Mouse (Mus musculus) bone marrow, adult 2 months (tissue): ENCODE data around the gene Slc13a1. TPM values are rescaled to one million over a fixed set of nuclear protein-coding genes. Genes with fewer than 3 reads are reported as not detected.

ENCODE experiments used
- H3K27ac ChIP-seq: fragments of 200-500 bp; 2 replicates; pipeline ENCODE4 v1.5.1; 2012; ENCODE audit warnings: low read depth, mild to moderate bottlenecking, control low read depth, inconsistent platforms, low read length; ENCODE audit not compliant: control insufficient read depth, poor library complexity, insufficient read depth
- H3K4me1 ChIP-seq: fragments of 200-500 bp; 2 replicates; pipeline ENCODE4 v1.6.1; 2011; ENCODE audit warnings: low read length; ENCODE audit not compliant: control insufficient read depth, insufficient read depth
- H3K4me3 ChIP-seq: fragments of 200-500 bp; replicated peaks from 2 replicates; pipeline ENCODE3; 2011; ENCODE audit warnings: mild to moderate bottlenecking, low read depth, low read length, control low read depth; ENCODE audit not compliant: control insufficient read depth
- CTCF ChIP-seq: fragments of 200-500 bp; IDR thresholded peaks from 2 replicates; pipeline ENCODE4 v1.5.1; 2011; ENCODE audit warnings: low read length, control low read depth; ENCODE audit not compliant: control insufficient read depth, insufficient read depth
- POLR2A ChIP-seq: fragments of 200-500 bp; IDR thresholded peaks from 2 replicates; pipeline ENCODE4 v1.6.1; 2011; ENCODE audit warnings: low read depth, mild to moderate bottlenecking, control low read depth, low read length, borderline replicate concordance; ENCODE audit not compliant: control insufficient read depth
- WGBS: fragments of 180-500 bp; shearing (Covaris S2); methylation state at CpG from one replicate; pipeline ENCODE4 v1.1.7; 2018; 5-methylcytosine and 5-hydroxymethylcytosine counted together
- polyA plus RNA-seq: library from polyadenylated mRNA; stranded (reverse); fragments of >200 nt; gene quantifications from 2 replicates; pipeline ENCODE4 v1.2.4, GENCODE M21; 2011; ENCODE audit warnings: low replicate concordance; ENCODE audit not compliant: missing spikeins, insufficient read depth, insufficient read length

The Slc13a1 gene
- polyA plus RNA-seq, 1 experiment, result not detected

DNA sequence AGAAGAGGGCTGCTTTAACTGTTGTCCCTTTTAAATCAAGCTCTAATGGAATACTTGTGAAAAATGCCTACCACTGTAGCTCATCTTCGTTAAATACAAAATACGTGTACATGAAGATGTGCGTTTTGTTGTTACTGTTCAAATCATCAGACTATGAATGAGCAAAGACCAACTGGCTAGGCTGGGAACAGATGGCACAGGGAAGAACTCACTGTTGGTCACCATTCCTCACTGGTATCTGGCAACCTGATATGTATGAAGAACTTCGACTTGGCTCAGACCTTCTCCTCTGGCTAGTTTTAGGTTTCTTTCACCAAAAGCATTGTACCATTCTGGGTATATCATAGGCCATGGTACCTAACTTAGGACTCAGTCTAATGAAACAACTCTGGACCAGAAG lies 59.4 kb downstream of the Slc13a1 start:
- TF ChIP-seq CTCF (no peak), POLR2A (no peak)
- H3K27ac ChIP-seq, result no peak overlapping the region
- H3K4me1 ChIP-seq, result no peaks in the 10 kb centered on the region
- H3K4me3 ChIP-seq, result no peak overlapping the region
- 80% methylated on average over 4 of the region's 4 CpGs for WGBS

DNA sequence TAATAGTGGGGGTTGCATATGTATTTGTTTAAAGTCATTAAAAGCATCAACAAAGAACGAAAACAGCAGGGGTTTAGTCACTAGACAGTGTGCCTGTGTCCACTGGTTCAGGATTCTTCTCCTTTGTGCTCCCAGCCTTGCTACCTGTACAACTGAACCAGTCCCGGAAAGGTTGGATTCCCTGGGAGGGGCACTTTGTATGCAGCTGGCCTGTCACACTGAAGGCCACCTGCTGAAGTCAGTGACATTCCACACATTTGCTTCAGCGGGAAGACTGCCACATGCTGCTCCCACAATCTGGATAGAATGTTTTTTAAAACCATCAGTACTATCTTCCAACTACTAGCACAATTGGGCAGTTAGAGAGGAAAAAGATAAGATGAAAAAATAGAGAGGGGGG lies 61.7 kb downstream of the Slc13a1 start:
- no peak overlapping the region for H3K4me3 ChIP-seq
- WGBS, result 67% methylated on average over 3 of the region's 3 CpGs
- no peaks in the 10 kb centered on the region for H3K4me1 ChIP-seq
- no peak for TF ChIP-seq CTCF
- H3K27ac ChIP-seq, result no peak overlapping the region

DNA sequence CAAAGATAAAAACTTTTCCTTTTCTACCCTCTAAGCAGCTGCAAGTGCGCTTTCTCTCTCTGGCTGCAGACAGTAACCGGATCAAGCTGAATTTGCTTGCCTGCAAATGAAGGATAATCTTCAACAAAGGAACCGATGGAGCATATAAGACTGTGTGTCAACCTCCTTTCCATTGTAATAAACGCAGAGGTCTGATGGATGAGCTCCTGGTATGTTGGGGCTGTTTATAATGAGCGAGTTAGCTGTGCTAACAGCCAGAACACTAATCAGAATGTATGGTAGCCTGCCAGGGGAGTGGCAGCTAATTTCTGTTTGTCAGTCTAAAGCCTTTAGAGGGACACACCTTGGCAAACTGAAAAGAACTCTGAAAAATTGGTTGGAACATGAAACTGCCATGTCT lies 62.2 kb downstream of the Slc13a1 start:
- Histone ChIP-seq H3K4me3 (no peak overlapping the region), H3K27ac (no peak overlapping the region), H3K4me1 (no peaks in the 10 kb centered on the region)
- TF ChIP-seq CTCF (no peak), POLR2A (no peak)
- 76% methylated on average over 5 of the region's 5 CpGs for WGBS

DNA sequence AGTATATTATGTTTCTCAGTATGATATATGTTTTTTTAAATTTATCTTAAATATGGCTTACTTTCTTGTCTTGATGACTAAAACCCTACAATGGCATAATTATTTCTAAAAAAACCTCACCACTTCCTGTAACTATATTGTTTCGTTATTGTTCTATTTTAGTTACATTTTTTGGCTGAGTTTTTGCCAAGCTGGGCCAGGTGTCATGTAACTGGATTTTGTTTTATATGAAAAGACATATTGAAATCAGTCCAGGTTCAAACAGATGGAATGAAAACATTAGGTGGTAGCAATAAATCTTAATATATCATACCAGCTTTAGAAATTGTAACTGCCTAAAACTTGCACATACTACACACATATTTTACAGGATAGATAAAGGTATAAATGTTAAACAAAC lies 66.6 kb downstream of the Slc13a1 start:
- Histone ChIP-seq H3K4me1 (no peaks in the 10 kb centered on the region), H3K4me3 (no peak overlapping the region), H3K27ac (no peak overlapping the region)
- no peak for TF ChIP-seq POLR2A
- TF ChIP-seq CTCF, result no peak
- WGBS, result 18% methylated on average over 1 of the region's 1 CpGs

DNA sequence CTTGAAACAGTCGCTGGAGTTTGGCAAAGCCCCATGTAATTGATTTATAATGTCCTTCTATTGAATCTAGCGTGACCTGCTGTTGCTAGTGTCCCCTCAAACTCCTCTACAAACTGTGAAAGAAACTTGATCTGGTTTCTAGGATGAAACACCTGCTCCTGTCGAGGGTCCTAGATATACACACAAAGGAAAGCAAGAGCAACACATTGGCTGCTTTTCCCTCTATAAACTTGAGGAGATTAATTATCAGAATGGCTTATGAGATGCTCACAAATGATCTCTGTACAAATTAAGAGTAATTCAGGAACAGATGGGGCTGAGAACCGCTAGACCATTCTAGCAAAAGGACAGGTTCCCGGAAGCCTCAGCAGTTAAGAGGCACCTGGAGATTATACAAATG lies 67.2 kb downstream of the Slc13a1 start:
- 71% methylated on average over 5 of the region's 5 CpGs for WGBS
- Histone ChIP-seq H3K4me3 (no peak overlapping the region), H3K4me1 (no peaks in the 10 kb centered on the region), H3K27ac (no peak overlapping the region)
- TF ChIP-seq POLR2A (no peak), CTCF (no peak)

DNA sequence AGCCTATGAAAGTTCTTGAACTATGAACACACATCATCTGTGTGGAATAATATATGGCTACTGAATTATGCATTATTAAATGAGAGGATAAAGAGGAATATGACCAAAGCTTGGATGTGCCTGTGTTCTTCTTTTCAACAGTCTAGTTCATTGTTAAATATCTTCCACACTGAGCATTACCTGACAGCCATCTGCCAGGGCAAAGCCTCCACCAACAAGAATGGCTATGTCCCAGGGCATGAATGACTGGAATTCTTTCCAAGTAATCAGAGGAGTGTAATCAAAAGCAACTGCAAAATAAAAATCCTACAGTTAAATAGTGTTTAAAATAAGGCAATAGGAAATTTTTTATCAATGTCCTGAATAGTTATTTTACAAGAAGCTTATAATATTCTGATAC lies 70.5 kb downstream of the Slc13a1 start:
- no peak overlapping the region for H3K27ac ChIP-seq
- H3K4me1 ChIP-seq, result no peaks in the 10 kb centered on the region
- H3K4me3 ChIP-seq, result no peak overlapping the region
- no peak for TF ChIP-seq CTCF
- TF ChIP-seq POLR2A, result no peak

DNA sequence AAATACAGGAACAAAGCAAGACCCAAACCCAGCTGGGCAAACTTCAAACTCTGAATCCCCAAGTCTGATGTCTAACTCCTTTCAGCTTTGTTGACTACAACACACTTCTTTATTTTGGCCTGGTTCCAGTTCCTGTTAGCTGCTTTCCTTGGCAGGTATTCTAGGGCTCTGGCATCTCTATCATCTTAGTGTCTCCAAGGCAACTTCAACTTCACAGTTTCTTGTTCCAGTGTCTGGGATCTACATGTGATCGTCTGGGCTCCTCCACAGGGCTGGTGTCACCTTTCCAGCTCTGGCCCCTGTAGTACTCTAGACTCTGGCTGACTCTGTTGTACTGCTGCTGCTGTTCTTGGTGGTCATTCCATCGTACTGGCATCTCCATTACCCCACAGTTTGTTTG lies 91.8 kb downstream of the Slc13a1 start:
- no peak overlapping the region for H3K4me3 ChIP-seq
- no peak overlapping the region for H3K27ac ChIP-seq
- TF ChIP-seq CTCF, result no peak
- TF ChIP-seq POLR2A, result no peak
- no peaks in the 10 kb centered on the region; the same call in 1 of the 2 replicates for H3K4me1 ChIP-seq
- WGBS, result 63% methylated on average over 2 of the region's 2 CpGs

DNA sequence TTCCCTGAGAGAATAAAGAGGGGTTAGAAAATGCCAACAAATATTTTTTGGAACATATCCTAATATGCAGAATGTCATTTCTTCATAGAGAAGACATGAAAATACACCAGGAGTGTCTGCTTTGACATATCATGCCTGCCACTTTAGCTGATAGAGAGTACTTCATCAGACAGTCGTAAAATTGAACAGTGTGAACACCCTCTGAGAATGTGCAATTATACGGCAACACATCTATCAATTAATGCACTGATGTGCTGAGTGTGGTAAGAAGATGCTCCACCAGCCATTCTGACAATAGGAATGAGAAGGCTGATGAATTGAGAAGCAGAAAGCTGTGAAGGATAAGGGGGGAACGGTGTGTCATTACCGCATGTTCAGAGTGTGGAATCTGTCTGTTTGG lies 95.1 kb downstream of the Slc13a1 start:
- WGBS, result 77% methylated on average over 4 of the region's 4 CpGs
- Histone ChIP-seq H3K4me1 (no peaks in the 10 kb centered on the region; the same call in 1 of the 2 replicates), H3K4me3 (no peak overlapping the region), H3K27ac (no peak overlapping the region)
- no peak for TF ChIP-seq CTCF
- no peak for TF ChIP-seq POLR2A

DNA sequence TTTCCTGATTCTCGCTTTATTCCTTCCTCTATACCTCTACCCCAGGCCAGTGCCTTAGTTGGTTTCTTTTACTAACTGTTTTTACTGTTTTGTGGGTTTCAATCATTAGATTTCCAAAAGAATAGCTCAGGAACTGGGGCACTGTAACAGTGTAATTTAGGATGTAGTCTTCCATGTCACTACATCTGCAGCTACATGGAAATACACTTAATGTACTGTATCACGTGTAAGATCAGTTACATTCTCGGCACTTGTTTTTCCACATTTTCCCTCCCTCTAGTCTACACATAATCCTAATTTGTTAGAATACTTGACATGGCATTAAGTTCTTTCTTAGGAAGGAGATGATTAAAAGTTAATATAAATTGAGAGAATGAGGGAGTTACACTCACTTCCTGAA lies 108.1 kb downstream of the Slc13a1 start:
- Histone ChIP-seq H3K4me3 (no peak overlapping the region), H3K27ac (no peak overlapping the region), H3K4me1 (no peaks in the 10 kb centered on the region)
- WGBS, result 71% methylated on average over 3 of the region's 3 CpGs
- TF ChIP-seq CTCF, result no peak
- TF ChIP-seq POLR2A, result no peak
